In the genomic region with DNA sequence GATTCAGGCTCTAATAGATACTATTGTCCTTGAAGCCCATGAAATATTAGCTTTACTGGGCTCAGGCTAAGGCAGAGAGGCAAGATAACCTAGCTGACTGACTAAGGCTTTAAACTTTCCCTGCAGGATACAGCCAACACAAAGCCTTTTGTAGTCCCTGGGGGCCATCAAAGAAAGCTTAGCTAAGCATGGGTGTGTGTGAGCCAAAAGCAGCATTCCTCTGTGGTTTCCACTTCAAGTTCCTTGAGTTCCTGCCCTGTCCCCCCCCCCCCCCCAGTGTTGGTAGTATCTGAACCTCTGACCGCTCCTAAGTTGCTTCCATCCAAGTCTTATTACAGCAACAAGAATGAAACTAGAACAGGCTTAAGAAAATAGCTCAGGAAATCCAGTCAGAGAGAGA, we compare ENCODE assay signal across 15 mouse cellular contexts. TPM values are rescaled to one million over a fixed set of nuclear protein-coding genes. Genes with fewer than 3 reads are reported as not detected.
DNase-seq lines count a peak whose midpoint lies in the region; ATAC-seq and TF ChIP-seq lines count a peak whose summit lies in the region.
"Had no signal": no experiment of that assay in that cellular context is flagged by ENCODE, and none has a peak within 500 bp of the region (broad histone marks: within the 10 kb centered on the region; RNA-seq: fewer than 3 reads in every experiment).

No protein-coding gene starts in this region.

- H3K27me3 ChIP-seq in lung, postnatal 0 days (replicated peaks; ENCODE audit: insufficient read depth, low read length) = no peaks in the 10 kb centered on the region
- no peaks in the 10 kb centered on the region for H3K27me3 ChIP-seq in forebrain, embryonic 11.5 days (ENCODE audit: control insufficient read depth, insufficient read depth, low read length)
- H3K27me3 ChIP-seq: embryonic facial prominence, embryonic 12.5 days had no signal

- peak; percentile 19 for DNase-seq in gastrocnemius, adult 18-20 months (ENCODE audit: low spot score)
- DNase-seq in gastrocnemius, postnatal 10 days = no peak
- DNase-seq in lung, postnatal 0 days (ENCODE audit: low spot score) = no peak
- DNase-seq in lung, postnatal 25 days (ENCODE audit: low spot score) = no peak
- DNase-seq in heart, adult 9 months (ENCODE audit: low spot score in 2 of 2) = peak; percentile 36 to 45
- DNase-seq in right cerebral cortex, postnatal 25 days = no peak
- DNase-seq in left cerebral cortex, adult 18-20 months (ENCODE audit: low spot score in 2 of 2) = no peak
- no peak for DNase-seq in forebrain, embryonic 11.5 days (ENCODE audit: low spot score)
- DNase-seq: adrenal gland, adult 2 months; cerebellum, postnatal 25 days had no signal

- no peaks in the 10 kb centered on the region for H3K9me3 ChIP-seq in lung, postnatal 0 days (ENCODE audit: low read length)
- no peaks in the 10 kb centered on the region for H3K9me3 ChIP-seq in forebrain, embryonic 11.5 days (ENCODE audit: control insufficient read depth, low read length)
- H3K9me3 ChIP-seq: embryonic facial prominence, embryonic 12.5 days had no signal

- peak; percentile 54; the same call in 1 of the 2 replicates for ATAC-seq in lung, postnatal 0 days
- no peak for ATAC-seq in forebrain, embryonic 11.5 days (replicated peaks; ENCODE audit: low FRiP score)
- ATAC-seq: forebrain, embryonic 14.5 days; midbrain, embryonic 16.5 days had no signal

- H3K4me3 ChIP-seq in lung, postnatal 0 days (ENCODE audit: low read depth, low read length) = no peak overlapping the region
- H3K4me3 ChIP-seq in forebrain, embryonic 11.5 days (ENCODE audit: low read depth, low read length) = no peak overlapping the region
- H3K4me3 ChIP-seq: embryonic facial prominence, embryonic 12.5 days; layer of hippocampus, adult 2 months had no signal

- H3K27ac ChIP-seq in lung, postnatal 0 days (ENCODE audit: low read length) = no peak overlapping the region
- H3K27ac ChIP-seq in forebrain, embryonic 11.5 days (ENCODE audit: low read depth, low read length) = no peak overlapping the region
- H3K27ac ChIP-seq: embryonic facial prominence, embryonic 12.5 days; layer of hippocampus, adult 2 months had no signal

- H3K4me2 ChIP-seq in lung, postnatal 0 days (replicated peaks; ENCODE audit: low read depth, low read length) = no peak overlapping the region
- no peak overlapping the region for H3K4me2 ChIP-seq in forebrain, embryonic 11.5 days (ENCODE audit: low read depth, low read length, severe bottlenecking)
- H3K4me2 ChIP-seq: embryonic facial prominence, embryonic 12.5 days had no signal

- H3K4me1 ChIP-seq in lung, postnatal 0 days (ENCODE audit: insufficient read depth, low read depth, low read length) = no peaks in the 10 kb centered on the region
- H3K4me1 ChIP-seq in forebrain, embryonic 11.5 days (replicated peaks; ENCODE audit: control insufficient read depth, insufficient read depth, low read length) = no peaks in the 10 kb centered on the region
- H3K4me1 ChIP-seq: embryonic facial prominence, embryonic 12.5 days had no signal

- TF ChIP-seq CTCF in lung, postnatal 0 days (IDR thresholded peaks at IDR 0.05) = no peak

- H3K9ac ChIP-seq in lung, postnatal 0 days (replicated peaks; ENCODE audit: low read depth) = no peak overlapping the region
- no peak overlapping the region for H3K9ac ChIP-seq in forebrain, embryonic 11.5 days (ENCODE audit: low read length)
- H3K9ac ChIP-seq: embryonic facial prominence, embryonic 12.5 days had no signal

- 50% methylated on average over 1 of the region's 1 CpGs for WGBS in lung, postnatal 0 days
- 61% methylated on average over 1 of the region's 1 CpGs for WGBS in forebrain, embryonic 11.5 days

- no peaks in the 10 kb centered on the region for H3K36me3 ChIP-seq in lung, postnatal 0 days (ENCODE audit: insufficient read depth, low read length)
- no peaks in the 10 kb centered on the region for H3K36me3 ChIP-seq in forebrain, embryonic 11.5 days (ENCODE audit: control insufficient read depth, insufficient read depth, low read length)
- H3K36me3 ChIP-seq: embryonic facial prominence, embryonic 12.5 days had no signal

- no peak for TF ChIP-seq EP300 in lung, postnatal 0 days (IDR thresholded peaks at IDR 0.05)

RNA-seq across cellular contexts. Expression of gene Vps35, which starts 29.9 kb away (rescaled TPM):
- 10 to 100 TPM; 51.5 to 53.6 TPM for total RNA-seq in gastrocnemius, adult 18-20 months (2021)
- 10 to 100 TPM; 57.9 to 59.7 TPM for total RNA-seq in gastrocnemius, postnatal 10 days (2021)
- polyA plus RNA-seq in lung, postnatal 0 days (2015; fragmentation: Nextera tagmentation; extraction: Ambion mirVana) = 95.9 and 110 TPM in 2 replicates
- 100 to 1,000 TPM; 128 to 133 TPM for total RNA-seq in left cerebral cortex, adult 18-20 months (2021)
- 163 and 166 TPM in 2 replicates for polyA plus RNA-seq in forebrain, embryonic 11.5 days (2014; fragmentation: Nextera tagmentation; extraction: Ambion mirVana)

RNA-seq across cellular contexts. Expression of gene Orc6, which starts 30.1 kb away (rescaled TPM):
- total RNA-seq in gastrocnemius, adult 18-20 months (2021) = 1 to 10 TPM; 3.4 to 3.8 TPM
- total RNA-seq in gastrocnemius, postnatal 10 days (2021) = 10 to 100 TPM; 14.2 to 20.2 TPM
- polyA plus RNA-seq in lung, postnatal 0 days (2015; fragmentation: Nextera tagmentation; extraction: Ambion mirVana) = 37.5 and 40.9 TPM in 2 replicates
- 10 to 100 TPM; 26.5 to 28.1 TPM for total RNA-seq in left cerebral cortex, adult 18-20 months (2021)
- 145 and 159 TPM in 2 replicates for polyA plus RNA-seq in forebrain, embryonic 11.5 days (2014; fragmentation: Nextera tagmentation; extraction: Ambion mirVana)

RNA-seq across cellular contexts. Expression of gene Mylk3, which starts 56.6 kb away (rescaled TPM):
- 1 to 10 TPM in 1 of 2 experiments, under 1 TPM in 1; 0.57 to 1.4 TPM for total RNA-seq in gastrocnemius, adult 18-20 months (2021)
- total RNA-seq in gastrocnemius, postnatal 10 days (2021) = 1 to 10 TPM in 1 of 2 experiments, under 1 TPM in 1; 0.94 to 1.3 TPM
- polyA plus RNA-seq in lung, postnatal 0 days (2015; fragmentation: Nextera tagmentation; extraction: Ambion mirVana) = 2.6 and 4.7 TPM in 2 replicates
- total RNA-seq in left cerebral cortex, adult 18-20 months (2021) = 1 to 10 TPM; 4.5 to 6.2 TPM
- 1.2 and 1.7 TPM in 2 replicates for polyA plus RNA-seq in forebrain, embryonic 11.5 days (2014; fragmentation: Nextera tagmentation; extraction: Ambion mirVana)
- polyA plus RNA-seq: C2C12 had no signal

Comparison
In these comparisons a context has a peak if more than half of its experiments do, and no peak if none do; other contexts are left out.
1. DNase-seq: peak in gastrocnemius, adult 18-20 months (single experiment) and heart, adult 9 months (2 of 2); none in gastrocnemius, postnatal 10 days (single experiment), lung, postnatal 0 days (single experiment), lung, postnatal 25 days (single experiment), right cerebral cortex, postnatal 25 days (single experiment), left cerebral cortex, adult 18-20 months (0 of 2) and forebrain, embryonic 11.5 days (single experiment).